Mouse (Mus musculus): ENCODE data around the gene Pter. TPM values are rescaled to one million over a fixed set of nuclear protein-coding genes. Genes with fewer than 3 reads are reported as not detected.
A peak's percentile ranks its signal among the peaks of the same experiment; 100 is the strongest.

Pter gene
- polyA plus RNA-seq, 1 experiment from 2014 or later: 9.1 TPM

- ATAC-seq (ENCODE audit: low FRiP score): no peak
Measured at GRCm38 (mm10) chr2:12938641-12939040, 14.8 kb downstream of the Pter start.

GRCm38 (mm10) chr2:12956703-12957424 lies 33.0 kb downstream of the Pter start:
- Histone ChIP-seq H3K36me3 (no peaks in the 10 kb centered on the region), H3K27me3 (no peaks in the 10 kb centered on the region), H3K4me2 (no peak overlapping the region), H3K9me3 (0 out of 2 replicates have a peak, but pooled peaks cover 4% of the 10 kb centered on the region), H3K27ac (no peak overlapping the region), H3K4me3 (no peak overlapping the region), H3K9ac (no peak overlapping the region), H3K4me1 (replicated peaks) (no peaks in the 10 kb centered on the region)
- ATAC-seq (ENCODE audit: low FRiP score): no peak

More at GRCm38 (mm10) chr2:12938641-12939040, 14.8 kb downstream of the Pter start:
- H3K27me3 ChIP-seq: no peaks in the 10 kb centered on the region
- H3K4me2 ChIP-seq: no peak overlapping the region
- H3K4me3 ChIP-seq: no peak overlapping the region
- no peak overlapping the region for H3K9ac ChIP-seq
- 0 out of 2 replicates have a peak, but pooled peaks cover 10% of the 10 kb centered on the region for H3K4me1 ChIP-seq (replicated peaks)
- 80% methylated on average over 2 of the region's 2 CpGs for WGBS
- no peak overlapping the region for H3K27ac ChIP-seq
- H3K36me3 ChIP-seq: no peaks in the 10 kb centered on the region
- no peaks in the 10 kb centered on the region for H3K9me3 ChIP-seq

DNA sequence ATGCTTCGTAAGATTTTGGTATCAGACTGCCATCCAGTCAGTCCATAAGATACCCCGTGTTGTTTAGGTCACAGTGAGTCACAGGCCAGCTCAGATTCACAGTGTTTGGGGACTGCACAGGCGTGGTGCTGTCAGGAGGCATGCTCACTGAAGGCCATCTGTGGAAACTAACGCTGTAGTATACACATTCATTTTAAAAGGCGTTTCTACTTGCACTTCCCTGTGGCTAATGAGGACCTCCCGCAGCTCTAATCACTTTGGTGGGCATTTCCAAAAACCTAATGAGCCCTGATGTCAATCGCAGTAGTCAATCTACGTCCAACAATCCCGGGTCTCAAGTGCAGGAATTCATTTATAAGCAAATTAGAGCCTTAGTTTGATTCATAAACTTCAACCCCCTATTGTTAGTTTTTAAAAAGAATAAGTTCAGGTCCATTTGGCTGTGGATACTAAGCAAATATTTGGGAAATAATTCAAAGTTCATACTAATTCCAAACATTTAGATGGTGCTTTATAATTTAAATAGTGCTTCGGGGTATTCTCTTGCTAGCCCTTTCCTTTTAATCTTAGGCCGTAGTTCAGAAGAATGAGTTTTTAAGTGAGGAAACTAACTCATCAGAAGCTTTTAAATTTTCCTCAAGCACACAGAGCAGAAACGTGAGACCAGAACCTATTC lies 46.3 kb downstream of the Pter start:
- no peak overlapping the region for H3K4me2 ChIP-seq
- 42% methylated on average over 12 of the region's 12 CpGs for WGBS

DNA sequence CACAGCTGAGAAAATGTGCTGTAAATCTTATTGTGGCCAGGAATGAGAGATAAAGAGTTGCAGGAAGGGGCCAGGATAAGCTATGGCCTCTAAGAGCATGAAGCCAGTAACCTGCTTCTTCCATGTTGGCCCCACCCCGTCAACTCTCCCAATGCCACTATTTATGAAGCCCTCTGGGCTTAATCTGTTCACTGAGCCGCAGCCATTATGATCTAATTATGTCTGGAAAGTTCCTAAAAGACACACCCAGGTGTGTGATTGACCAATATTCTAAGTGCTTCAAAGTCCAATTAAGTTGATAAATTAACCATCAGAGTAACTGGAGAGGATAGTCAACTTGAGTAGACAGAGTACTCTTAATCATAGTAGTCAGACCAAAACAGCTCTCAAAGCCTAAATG lies 49.9 kb downstream of the Pter start:
- Histone ChIP-seq H3K27ac (no peak overlapping the region), H3K9ac (no peak overlapping the region), H3K4me1 (replicated peaks) (peaks cover 5% of the 10 kb centered on the region; the same call in 1 of the 2 replicates), H3K27me3 (no peaks in the 10 kb centered on the region; the same call in 1 of the 2 replicates), H3K4me2 (no peak overlapping the region), H3K4me3 (no peak overlapping the region), H3K36me3 (no peaks in the 10 kb centered on the region), H3K9me3 (no peaks in the 10 kb centered on the region)
- ATAC-seq (ENCODE audit: low FRiP score): no peak
- WGBS: 81% methylated on average over 2 of the region's 2 CpGs

More for the DNA sequence above, 46.3 kb downstream of the Pter start:
- Histone ChIP-seq H3K9me3 (no peaks in the 10 kb centered on the region), H3K36me3 (no peaks in the 10 kb centered on the region), H3K27me3 (no peaks in the 10 kb centered on the region; the same call in 1 of the 2 replicates), H3K27ac (no peak overlapping the region), H3K4me3 (no peak overlapping the region), H3K4me1 (replicated peaks) (peaks cover 5% of the 10 kb centered on the region; the same call in 1 of the 2 replicates), H3K9ac (no peak overlapping the region)
- ATAC-seq (ENCODE audit: low FRiP score): 0 out of 2 replicates have a peak, but pooled peaks have one; percentile 43

DNA sequence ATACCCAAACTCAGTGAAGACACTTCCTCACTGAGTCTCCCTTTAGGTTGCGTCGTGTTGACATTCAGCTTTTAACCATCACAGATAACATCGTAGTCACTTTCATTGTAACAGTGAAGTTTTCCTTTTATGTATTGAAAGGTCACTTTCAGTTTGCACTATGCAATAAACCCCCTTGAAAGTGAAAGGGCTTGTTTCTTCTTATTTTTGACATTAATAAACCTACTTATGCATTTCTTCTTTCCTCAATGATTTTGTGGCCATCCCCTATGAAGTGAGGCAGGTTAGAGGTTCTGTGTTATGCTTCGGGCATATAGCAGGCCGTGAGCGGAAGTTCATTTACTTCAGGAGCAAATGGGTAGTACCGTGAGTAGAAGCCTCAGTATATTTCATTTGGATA lies 53.5 kb downstream of the Pter start:
- WGBS: 90% methylated on average over 7 of the region's 7 CpGs

GRCm38 (mm10) chr2:12978771-12979170 lies 54.9 kb downstream of the Pter start:
- no peaks in the 10 kb centered on the region for H3K4me1 ChIP-seq (replicated peaks)
- H3K9me3 ChIP-seq: no peaks in the 10 kb centered on the region
- no peak for ATAC-seq (ENCODE audit: low FRiP score)
- H3K27ac ChIP-seq: no peak overlapping the region
- 70% methylated on average over 4 of the region's 4 CpGs for whole genome bisulfite sequencing
- no peak overlapping the region for H3K9ac ChIP-seq
- no peak overlapping the region for H3K4me3 ChIP-seq
- H3K27me3 ChIP-seq: no peaks in the 10 kb centered on the region
- no peak overlapping the region for H3K4me2 ChIP-seq
- H3K36me3 ChIP-seq: no peaks in the 10 kb centered on the region

More for the DNA sequence above, 53.5 kb downstream of the Pter start:
- no peak overlapping the region for H3K4me2 ChIP-seq
- no peaks in the 10 kb centered on the region for H3K4me1 ChIP-seq (replicated peaks)
- no peaks in the 10 kb centered on the region for H3K36me3 ChIP-seq
- no peaks in the 10 kb centered on the region for H3K9me3 ChIP-seq
- no peak for ATAC-seq (ENCODE audit: low FRiP score)
- no peak overlapping the region for H3K9ac ChIP-seq
- H3K27ac ChIP-seq: no peak overlapping the region
- no peaks in the 10 kb centered on the region for H3K27me3 ChIP-seq
- no peak overlapping the region for H3K4me3 ChIP-seq

DNA sequence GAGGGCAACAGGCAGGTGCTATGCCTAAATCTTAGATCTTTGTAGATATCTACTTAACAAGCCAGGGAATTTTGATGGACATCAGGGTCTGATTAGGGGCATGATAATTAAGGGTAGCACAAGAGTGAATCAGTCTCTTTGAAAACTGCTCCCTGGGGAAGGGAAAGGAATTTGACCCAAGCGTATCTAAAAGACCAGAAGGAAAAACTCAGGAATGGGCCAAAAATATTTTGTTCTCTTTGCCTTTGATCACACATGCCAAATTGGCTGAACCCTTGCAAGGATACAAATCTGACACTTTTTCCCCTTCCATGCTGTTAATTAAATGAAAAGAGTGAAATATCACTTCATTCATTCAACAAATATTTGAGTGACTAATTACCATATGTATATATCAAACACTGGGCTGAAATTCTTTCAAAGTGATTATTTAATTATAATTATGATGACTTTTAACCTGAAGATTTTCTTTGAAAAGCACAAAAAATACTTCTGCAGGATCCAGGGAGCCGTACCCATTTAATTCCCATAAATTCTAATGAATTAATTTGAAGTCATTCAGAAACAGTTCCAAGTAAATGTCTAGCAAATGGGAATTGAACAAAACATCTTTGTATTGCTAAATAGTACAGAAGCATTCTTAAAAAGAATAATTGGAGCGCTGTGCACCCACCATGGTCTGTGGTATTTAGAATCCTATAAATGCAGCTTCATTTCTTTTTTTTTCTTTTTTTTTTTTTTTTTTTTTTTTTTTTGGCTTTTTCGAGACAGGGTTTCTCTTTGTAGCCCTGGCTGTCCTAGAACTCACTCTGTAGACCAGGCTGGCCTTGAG lies 61.3 kb downstream of the Pter start:
- Histone ChIP-seq H3K4me3 (no peak overlapping the region), H3K27ac (no peak overlapping the region), H3K9ac (no peak overlapping the region), H3K4me1 (replicated peaks) (no peaks in the 10 kb centered on the region), H3K4me2 (no peak overlapping the region), H3K36me3 (no peaks in the 10 kb centered on the region), H3K9me3 (no peaks in the 10 kb centered on the region), H3K27me3 (no peaks in the 10 kb centered on the region)
- no peak for ATAC-seq (ENCODE audit: low FRiP score)
- 71% methylated on average over 4 of the region's 4 CpGs for WGBS

- H3K36me3 ChIP-seq: no peaks in the 10 kb centered on the region
- no peak for ATAC-seq (ENCODE audit: low FRiP score)
- H3K4me3 ChIP-seq: no peak overlapping the region
- H3K27ac ChIP-seq: no peak overlapping the region
- H3K27me3 ChIP-seq: no peaks in the 10 kb centered on the region
- H3K4me1 ChIP-seq (replicated peaks): no peaks in the 10 kb centered on the region
- no peak overlapping the region for H3K4me2 ChIP-seq
- WGBS: 85% methylated on average over 2 of the region's 2 CpGs
- H3K9me3 ChIP-seq: no peaks in the 10 kb centered on the region
- H3K9ac ChIP-seq: no peak overlapping the region
Measured at GRCm38 (mm10) chr2:13000026-13000425, 76.2 kb downstream of the Pter start.

GRCm38 (mm10) chr2:13008433-13008832 lies 84.6 kb downstream of the Pter start:
- Histone ChIP-seq H3K9me3 (no peaks in the 10 kb centered on the region), H3K9ac (no peak overlapping the region), H3K27me3 (peaks cover 52% of the 10 kb centered on the region), H3K4me2 (0 out of 2 replicates have a peak overlapping the region, but pooled peaks have one; percentile 10), H3K27ac (no peak overlapping the region), H3K4me1 (replicated peaks) (peaks cover 30% of the 10 kb centered on the region), H3K4me3 (peak overlapping the region; percentile 15; the same call in 1 of the 2 replicates), H3K36me3 (no peaks in the 10 kb centered on the region)
- no peak for ATAC-seq (ENCODE audit: low FRiP score)
- 66% methylated on average over 1 of the region's 1 CpGs for WGBS

DNA sequence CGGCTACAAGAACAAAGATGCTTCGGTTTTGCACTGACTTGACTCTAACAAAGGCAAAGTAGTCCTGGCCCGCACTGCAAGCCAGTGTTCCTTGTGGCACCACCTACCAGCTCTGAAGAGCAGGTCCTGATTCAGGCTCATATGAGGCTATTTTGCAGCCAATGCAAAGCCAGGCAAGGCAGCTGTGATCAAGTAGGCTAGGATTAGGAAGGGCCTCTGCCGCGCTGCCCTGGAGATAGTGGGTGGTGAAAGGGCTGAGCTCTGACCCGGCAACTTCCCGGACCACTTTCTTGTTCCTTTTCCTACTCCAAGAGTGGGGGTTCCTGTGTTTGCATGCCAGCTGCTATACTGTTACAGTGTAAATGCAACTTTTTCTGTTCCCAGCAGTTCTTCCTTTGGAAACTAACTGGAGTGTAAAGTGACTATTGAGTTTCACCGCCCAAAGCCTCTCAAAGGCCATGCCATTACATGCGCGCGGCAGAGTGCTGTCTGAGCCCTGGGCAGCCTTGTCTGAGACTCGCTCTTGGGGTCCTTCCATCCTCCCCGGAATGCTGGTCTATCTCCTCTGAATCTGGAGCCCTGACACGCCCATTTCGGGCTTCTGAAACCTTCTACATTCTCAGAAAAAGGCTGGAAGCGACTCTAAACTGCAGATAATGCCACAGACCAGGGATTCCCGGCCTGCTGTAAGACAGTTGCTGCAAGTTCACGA lies 85.6 kb downstream of the Pter start:
- Histone ChIP-seq H3K4me1 (replicated peaks) (peaks cover 30% of the 10 kb centered on the region), H3K4me2 (peak overlapping the region; percentile 98), H3K9ac (peak overlapping the region; percentile 82), H3K9me3 (no peaks in the 10 kb centered on the region), H3K36me3 (no peaks in the 10 kb centered on the region), H3K27ac (peak overlapping the region; percentile 84), H3K27me3 (peaks cover 57% of the 10 kb centered on the region), H3K4me3 (peak overlapping the region; percentile 57)
- peak; percentile 15; the same call in 1 of the 2 replicates for ATAC-seq (ENCODE audit: low FRiP score)
- 6% methylated on average over 18 of the region's 18 CpGs for WGBS

DNA sequence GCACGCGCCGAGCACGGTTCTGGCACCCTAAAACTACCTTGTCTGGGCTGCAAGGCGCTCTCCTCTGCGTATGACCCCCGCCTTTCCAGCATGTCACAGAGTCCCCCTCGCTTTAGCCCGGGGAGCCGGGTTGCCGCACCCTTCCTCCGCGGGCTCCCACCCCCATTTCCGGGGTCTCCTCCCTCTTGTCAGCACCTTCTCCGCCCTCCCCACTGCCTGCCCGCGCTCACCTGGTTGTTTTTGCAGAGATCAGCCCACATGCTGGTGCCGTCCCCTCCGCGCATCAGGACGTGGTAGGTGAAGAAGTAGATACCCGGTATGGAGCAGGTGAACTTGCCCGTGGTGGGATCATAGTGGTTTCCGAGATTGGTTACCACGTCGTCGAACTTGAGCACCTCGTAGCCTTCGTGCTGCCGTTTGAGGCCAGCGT lies 86.2 kb downstream of the Pter start:
- Histone ChIP-seq H3K9me3 (no peaks in the 10 kb centered on the region), H3K27me3 (peaks cover 57% of the 10 kb centered on the region), H3K4me2 (peak overlapping the region; percentile 98), H3K27ac (peak overlapping the region; percentile 84), H3K4me1 (replicated peaks) (peaks cover 30% of the 10 kb centered on the region), H3K4me3 (peak overlapping the region; percentile 57), H3K9ac (peak overlapping the region; percentile 82), H3K36me3 (no peaks in the 10 kb centered on the region)
- ATAC-seq (ENCODE audit: low FRiP score): peak; percentile 58
- 3% methylated on average over 31 of the region's 31 CpGs for WGBS

Measured in hindbrain, embryonic 13.5 days (tissue).